Mouse (Mus musculus): ENCODE measurements at regions not wholly inside any gene's neighbourhood (a gene's known extent, or its start where the extent isn't known, plus 50 kb on each side); places are given as distances from the start of the nearest gene placed in this dataset.

GRCm38 (mm10) chr10:120697275-120697856 is 201.5 kb downstream of the Msrb3 start:
- Histone ChIP-seq H3K27ac (ENCODE audit: low read depth, low read length) (no peak overlapping the region), H3K4me2 (ENCODE audit: low read depth, low read length) (no peak overlapping the region), H3K4me3 (ENCODE audit: low read depth, low read length) (no peak overlapping the region), H3K27me3 (ENCODE audit: control insufficient read depth, insufficient read depth, low read length) (no peaks in the 10 kb centered on the region), H3K9ac (replicated peaks; ENCODE audit: low read depth, low read length) (no peak overlapping the region), H3K36me3 (ENCODE audit: control insufficient read depth, insufficient read depth, low read length) (no peaks in the 10 kb centered on the region), H3K4me1 (ENCODE audit: control insufficient read depth, insufficient read depth, low read length) (no peaks in the 10 kb centered on the region; the same call in 1 of the 2 replicates), H3K9me3 (ENCODE audit: control insufficient read depth, low read length) (no peaks in the 10 kb centered on the region)
- ATAC-seq (ENCODE audit: low read depth), result no peak
- 9% methylated on average over 16 of the region's 16 CpGs for WGBS

- no peaks in the 10 kb centered on the region; the same call in 1 of the 2 replicates for H3K4me1 ChIP-seq (ENCODE audit: control insufficient read depth, insufficient read depth, low read length)
- no peaks in the 10 kb centered on the region for H3K27me3 ChIP-seq (ENCODE audit: control insufficient read depth, insufficient read depth, low read length)
- no peak for ATAC-seq (ENCODE audit: low read depth)
- H3K9ac ChIP-seq (replicated peaks; ENCODE audit: low read depth, low read length), result no peak overlapping the region
- H3K4me2 ChIP-seq (ENCODE audit: low read depth, low read length), result no peak overlapping the region
- WGBS, result 68% methylated on average over 2 of the region's 2 CpGs
- no peak overlapping the region for H3K4me3 ChIP-seq (ENCODE audit: low read depth, low read length)
- H3K27ac ChIP-seq (ENCODE audit: low read depth, low read length), result no peak overlapping the region
- H3K9me3 ChIP-seq (ENCODE audit: control insufficient read depth, low read length), result no peaks in the 10 kb centered on the region
- no peaks in the 10 kb centered on the region for H3K36me3 ChIP-seq (ENCODE audit: control insufficient read depth, insufficient read depth, low read length)
Observed at GRCm38 (mm10) chr10:120696481-120696880, 202.4 kb downstream of the Msrb3 start.

GRCm38 (mm10) chr10:120694472-120694871 is 204.4 kb downstream of the Msrb3 start:
- Histone ChIP-seq H3K36me3 (ENCODE audit: control insufficient read depth, insufficient read depth, low read length) (no peaks in the 10 kb centered on the region), H3K4me2 (ENCODE audit: low read depth, low read length) (peak overlapping the region; percentile 18; the same call in 1 of the 2 replicates)

GRCm38 (mm10) chr10:120691451-120691850 is 207.4 kb downstream of the Msrb3 start:
- Histone ChIP-seq H3K4me3 (ENCODE audit: low read depth, low read length) (no peak overlapping the region), H3K9me3 (ENCODE audit: control insufficient read depth, low read length) (no peaks in the 10 kb centered on the region), H3K4me1 (ENCODE audit: control insufficient read depth, insufficient read depth, low read length) (no peaks in the 10 kb centered on the region), H3K9ac (replicated peaks; ENCODE audit: low read depth, low read length) (no peak overlapping the region), H3K27ac (ENCODE audit: low read depth, low read length) (no peak overlapping the region), H3K4me2 (ENCODE audit: low read depth, low read length) (no peak overlapping the region), H3K36me3 (ENCODE audit: control insufficient read depth, insufficient read depth, low read length) (no peaks in the 10 kb centered on the region), H3K27me3 (ENCODE audit: control insufficient read depth, insufficient read depth, low read length) (no peaks in the 10 kb centered on the region)
- 75% methylated on average over 3 of the region's 3 CpGs for WGBS
- no peak for ATAC-seq (ENCODE audit: low read depth)

More at GRCm38 (mm10) chr10:120694472-120694871, 204.4 kb downstream of the Msrb3 start:
- Histone ChIP-seq H3K9ac (replicated peaks; ENCODE audit: low read depth, low read length) (no peak overlapping the region), H3K4me3 (ENCODE audit: low read depth, low read length) (no peak overlapping the region), H3K27me3 (ENCODE audit: control insufficient read depth, insufficient read depth, low read length) (no peaks in the 10 kb centered on the region), H3K27ac (ENCODE audit: low read depth, low read length) (no peak overlapping the region), H3K9me3 (ENCODE audit: control insufficient read depth, low read length) (no peaks in the 10 kb centered on the region), H3K4me1 (ENCODE audit: control insufficient read depth, insufficient read depth, low read length) (no peaks in the 10 kb centered on the region; the same call in 1 of the 2 replicates)
- WGBS, result 12% methylated on average over 18 of the region's 18 CpGs
- no peak for ATAC-seq (ENCODE audit: low read depth)

- ATAC-seq (ENCODE audit: low read depth), result no peak
- H3K36me3 ChIP-seq (ENCODE audit: control insufficient read depth, insufficient read depth, low read length), result no peaks in the 10 kb centered on the region
- no peak overlapping the region for H3K27ac ChIP-seq (ENCODE audit: low read depth, low read length)
- no peak overlapping the region for H3K4me3 ChIP-seq (ENCODE audit: low read depth, low read length)
- WGBS, result 25% methylated on average over 10 of the region's 10 CpGs
- no peaks in the 10 kb centered on the region for H3K27me3 ChIP-seq (ENCODE audit: control insufficient read depth, insufficient read depth, low read length)
- H3K4me1 ChIP-seq (ENCODE audit: control insufficient read depth, insufficient read depth, low read length), result no peaks in the 10 kb centered on the region
- no peak overlapping the region for H3K9ac ChIP-seq (replicated peaks; ENCODE audit: low read depth, low read length)
- no peaks in the 10 kb centered on the region for H3K9me3 ChIP-seq (ENCODE audit: control insufficient read depth, low read length)
- no peak overlapping the region for H3K4me2 ChIP-seq (ENCODE audit: low read depth, low read length)
Observed at GRCm38 (mm10) chr10:120686123-120686522, 209.9 kb upstream of the Hmga2 start.

GRCm38 (mm10) chr10:120682021-120682420 is 205.8 kb upstream of the Hmga2 start:
- no peaks in the 10 kb centered on the region for H3K27me3 ChIP-seq (ENCODE audit: control insufficient read depth, insufficient read depth, low read length)
- ATAC-seq (ENCODE audit: low read depth), result no peak
- H3K4me3 ChIP-seq (ENCODE audit: low read depth, low read length), result no peak overlapping the region
- no peak overlapping the region for H3K4me2 ChIP-seq (ENCODE audit: low read depth, low read length)
- no peak overlapping the region for H3K27ac ChIP-seq (ENCODE audit: low read depth, low read length)
- no peaks in the 10 kb centered on the region for H3K9me3 ChIP-seq (ENCODE audit: control insufficient read depth, low read length)
- WGBS, result 82% methylated on average over 10 of the region's 10 CpGs
- H3K36me3 ChIP-seq (ENCODE audit: control insufficient read depth, insufficient read depth, low read length), result no peaks in the 10 kb centered on the region
- H3K4me1 ChIP-seq (ENCODE audit: control insufficient read depth, insufficient read depth, low read length), result no peaks in the 10 kb centered on the region
- H3K9ac ChIP-seq (replicated peaks; ENCODE audit: low read depth, low read length), result no peak overlapping the region

GRCm38 (mm10) chr10:120679982-120680381 is 203.7 kb upstream of the Hmga2 start:
- ATAC-seq (ENCODE audit: low read depth), result no peak
- Histone ChIP-seq H3K27ac (ENCODE audit: low read depth, low read length) (no peak overlapping the region), H3K9me3 (ENCODE audit: control insufficient read depth, low read length) (no peaks in the 10 kb centered on the region), H3K4me3 (ENCODE audit: low read depth, low read length) (no peak overlapping the region), H3K36me3 (ENCODE audit: control insufficient read depth, insufficient read depth, low read length) (no peaks in the 10 kb centered on the region), H3K4me2 (ENCODE audit: low read depth, low read length) (no peak overlapping the region), H3K27me3 (ENCODE audit: control insufficient read depth, insufficient read depth, low read length) (no peaks in the 10 kb centered on the region), H3K4me1 (ENCODE audit: control insufficient read depth, insufficient read depth, low read length) (no peaks in the 10 kb centered on the region), H3K9ac (replicated peaks; ENCODE audit: low read depth, low read length) (no peak overlapping the region)
- 30% methylated on average over 6 of the region's 6 CpGs for WGBS

GRCm38 (mm10) chr10:120678277-120678676 is 202.0 kb upstream of the Hmga2 start:
- WGBS, result 67% methylated on average over 8 of the region's 8 CpGs
- no peaks in the 10 kb centered on the region for H3K9me3 ChIP-seq (ENCODE audit: control insufficient read depth, low read length)
- H3K4me1 ChIP-seq (ENCODE audit: control insufficient read depth, insufficient read depth, low read length), result no peaks in the 10 kb centered on the region
- H3K4me3 ChIP-seq (ENCODE audit: low read depth, low read length), result no peak overlapping the region
- no peak for ATAC-seq (ENCODE audit: low read depth)
- no peak overlapping the region for H3K9ac ChIP-seq (replicated peaks; ENCODE audit: low read depth, low read length)
- no peaks in the 10 kb centered on the region for H3K27me3 ChIP-seq (ENCODE audit: control insufficient read depth, insufficient read depth, low read length)
- no peaks in the 10 kb centered on the region for H3K36me3 ChIP-seq (ENCODE audit: control insufficient read depth, insufficient read depth, low read length)
- no peak overlapping the region for H3K27ac ChIP-seq (ENCODE audit: low read depth, low read length)
- no peak overlapping the region for H3K4me2 ChIP-seq (ENCODE audit: low read depth, low read length)

GRCm38 (mm10) chr10:120675369-120675768 is 199.1 kb upstream of the Hmga2 start:
- Histone ChIP-seq H3K36me3 (ENCODE audit: control insufficient read depth, insufficient read depth, low read length) (no peaks in the 10 kb centered on the region), H3K4me1 (ENCODE audit: control insufficient read depth, insufficient read depth, low read length) (no peaks in the 10 kb centered on the region), H3K9me3 (ENCODE audit: control insufficient read depth, low read length) (no peaks in the 10 kb centered on the region), H3K4me3 (ENCODE audit: low read depth, low read length) (no peak overlapping the region), H3K27ac (ENCODE audit: low read depth, low read length) (no peak overlapping the region), H3K9ac (replicated peaks; ENCODE audit: low read depth, low read length) (no peak overlapping the region), H3K4me2 (ENCODE audit: low read depth, low read length) (no peak overlapping the region), H3K27me3 (ENCODE audit: control insufficient read depth, insufficient read depth, low read length) (no peaks in the 10 kb centered on the region)
- 83% methylated on average over 4 of the region's 4 CpGs for WGBS
- no peak for ATAC-seq (ENCODE audit: low read depth)

All from neural tube, embryonic 14.5 days (tissue).